ENCODE assay signal across 30 mouse cellular contexts in genomic region chr17:56096883-56097282, GRCm38 (mm10). TPM values are rescaled to one million over a fixed set of nuclear protein-coding genes. Genes with fewer than 3 reads are reported as not detected.
"Had no signal": no experiment of that assay in that cellular context is flagged by ENCODE, and none has a peak within 500 bp of the region (broad histone marks: within the 10 kb centered on the region; RNA-seq: fewer than 3 reads in every experiment).

No protein-coding gene starts in this region.

- ATAC-seq: forebrain, embryonic 13.5 days; forebrain, embryonic 15.5 days; forebrain, embryonic 16.5 days; forebrain, postnatal 0 days had no signal

- H3K27ac ChIP-seq: embryonic facial prominence, embryonic 10.5 days; embryonic facial prominence, embryonic 12.5 days; embryonic facial prominence, embryonic 13.5 days; embryonic facial prominence, embryonic 15.5 days; forebrain, embryonic 10.5 days; forebrain, embryonic 12.5 days; forebrain, embryonic 13.5 days; forebrain, embryonic 15.5 days; gastrocnemius, adult 2 months; heart, embryonic 10.5 days had no signal

- H3K9ac ChIP-seq: embryonic facial prominence, embryonic 12.5 days; embryonic facial prominence, embryonic 13.5 days; embryonic facial prominence, embryonic 15.5 days; forebrain, embryonic 12.5 days; forebrain, embryonic 13.5 days; forebrain, embryonic 15.5 days; forebrain, postnatal 0 days had no signal

- H3K4me1 ChIP-seq: embryonic facial prominence, embryonic 10.5 days; embryonic facial prominence, embryonic 12.5 days; embryonic facial prominence, embryonic 13.5 days; forebrain, embryonic 10.5 days; forebrain, embryonic 12.5 days; forebrain, embryonic 13.5 days; forebrain, embryonic 15.5 days; heart, embryonic 10.5 days had no signal

- H3K4me2 ChIP-seq: embryonic facial prominence, embryonic 12.5 days; embryonic facial prominence, embryonic 13.5 days; embryonic facial prominence, embryonic 15.5 days; forebrain, embryonic 12.5 days; forebrain, embryonic 13.5 days; forebrain, embryonic 15.5 days had no signal

- DNase-seq: cerebellum, adult 2 months; cerebellum, adult 8-10 months; cerebellum, adult 9-10 months; cerebellum, adult 9-11 months; cerebellum, postnatal 10 days; cerebellum, postnatal 14 days; cerebellum, postnatal 25 days; cerebellum, postnatal 36 days; embryo, embryonic 11 days; forebrain, postnatal 0 days; gastrocnemius, adult 2 months; gastrocnemius, postnatal 10 days; gastrocnemius, postnatal 14 days; gastrocnemius, postnatal 25 days; gastrocnemius, postnatal 36 days; heart, adult 18-20 months had no signal

- H3K9me3 ChIP-seq: embryonic facial prominence, embryonic 10.5 days; embryonic facial prominence, embryonic 12.5 days; embryonic facial prominence, embryonic 13.5 days; embryonic facial prominence, embryonic 15.5 days; forebrain, embryonic 10.5 days; forebrain, embryonic 12.5 days; forebrain, embryonic 13.5 days; forebrain, embryonic 15.5 days; heart, embryonic 10.5 days had no signal

- H3K27me3 ChIP-seq: embryonic facial prominence, embryonic 12.5 days; embryonic facial prominence, embryonic 13.5 days; embryonic facial prominence, embryonic 15.5 days; forebrain, embryonic 12.5 days; forebrain, embryonic 13.5 days; forebrain, embryonic 15.5 days had no signal

- H3K4me3 ChIP-seq: embryonic facial prominence, embryonic 10.5 days; embryonic facial prominence, embryonic 12.5 days; embryonic facial prominence, embryonic 13.5 days; embryonic facial prominence, embryonic 15.5 days; erythroblast, embryonic 14.5 days; forebrain, embryonic 10.5 days; forebrain, embryonic 12.5 days; forebrain, embryonic 13.5 days; forebrain, embryonic 15.5 days; gastrocnemius, adult 2 months; heart, embryonic 10.5 days had no signal

RNA-seq across cellular contexts. Expression of gene Plin4, which starts 12.7 kb away (rescaled TPM):
- total RNA-seq: common myeloid progenitor, adult 5-6 weeks; granulocyte monocyte progenitor cell, adult 5-6 weeks had no signal
- polyA plus RNA-seq: embryonic facial prominence, embryonic 11.5 days; erythroblast, embryonic 14.5 days had no signal

RNA-seq across cellular contexts. Expression of gene Plin5, which starts 20.5 kb away (rescaled TPM):
- total RNA-seq: common myeloid progenitor, adult 5-6 weeks; granulocyte monocyte progenitor cell, adult 5-6 weeks had no signal
- polyA plus RNA-seq: erythroblast, embryonic 14.5 days; forebrain, embryonic 12.5 days had no signal

RNA-seq across cellular contexts. Expression of gene Lrg1, which starts 24.9 kb away (rescaled TPM):
- total RNA-seq: forebrain, postnatal 0 days had no signal
- polyA plus RNA-seq: embryonic facial prominence, embryonic 11.5 days; forebrain, embryonic 10.5 days; forebrain, embryonic 13.5 days; forebrain, embryonic 16.5 days; heart, embryonic 10.5 days had no signal
